Mouse (Mus musculus) midbrain, embryonic 15.5 days (tissue): ENCODE results near the gene Chadl. TPM values are rescaled to one million over a fixed set of nuclear protein-coding genes. Genes with fewer than 3 reads are reported as not detected.
"Not testable (repeated sequence)": the region's sequence is repeated elsewhere in the genome, so short reads cannot be mapped to it uniquely, and the experiment has no call there.

ENCODE experiments used
- ATAC-seq: fragments of 200-750 bp; cut with Nextera tagmentation; replicated peaks from 2 replicates; pipeline ENCODE4 v1.8.0; 2017; ENCODE audit warnings: moderate TSS enrichment
- H3K27ac ChIP-seq: fragments of 300-500 bp; sonication (generic); 2 replicates; pipeline ENCODE4 v1.5.1; 2015; ENCODE audit warnings: mild to moderate bottlenecking, inconsistent platforms
- H3K27me3 ChIP-seq: fragments of 300-500 bp; sonication (generic); replicated peaks from 2 replicates; pipeline ENCODE4 v1.6.1; 2015; ENCODE audit warnings: inconsistent platforms
- H3K36me3 ChIP-seq: fragments of 300-500 bp; sonication (generic); replicated peaks from 2 replicates; pipeline ENCODE4 v1.6.1; 2015; ENCODE audit warnings: inconsistent platforms
- H3K4me1 ChIP-seq: fragments of 300-500 bp; sonication (generic); 2 replicates; pipeline ENCODE4 v1.6.1; 2015; ENCODE audit warnings: inconsistent platforms
- H3K4me2 ChIP-seq: fragments of 300-500 bp; sonication (generic); 2 replicates; pipeline ENCODE4 v1.6.1; 2015; ENCODE audit warnings: inconsistent platforms, mild to moderate bottlenecking, moderate library complexity
- H3K4me3 ChIP-seq: fragments of 300-500 bp; sonication (generic); 2 replicates; pipeline ENCODE4 v1.5.1; 2015; ENCODE audit warnings: mild to moderate bottlenecking, inconsistent platforms
- H3K9ac ChIP-seq: fragments of 300-500 bp; sonication (generic); 2 replicates; pipeline ENCODE4 v1.6.1; 2015; ENCODE audit warnings: mild to moderate bottlenecking, inconsistent platforms
- H3K9me3 ChIP-seq: fragments of 300-500 bp; sonication (generic); 2 replicates; pipeline ENCODE4 v1.6.1; 2016; ENCODE audit warnings: inconsistent platforms
- WGBS: fragments of 180-500 bp; shearing (Covaris S2); methylation state at CpG from one replicate; pipeline ENCODE4 v1.1.7; 2015; ENCODE audit warnings: mixed read lengths; 5-methylcytosine and 5-hydroxymethylcytosine counted together
- polyA plus RNA-seq: library from polyadenylated mRNA; unstranded; fragments of >200 nt; fragmentation: Nextera tagmentation; extraction: Ambion mirVana; gene quantifications from 2 replicates; pipeline ENCODE4 v1.2.1, GENCODE M21; 2015

Chadl gene
- polyA plus RNA-seq = 31.2 and 33.7 TPM in 2 replicates

- Histone ChIP-seq H3K27ac (0 out of 2 replicates have a peak within 1 kb of the TSS, but pooled peaks have one; percentile 17), H3K9ac (no peak within 1 kb of the TSS)
Measured at GRCm38 (mm10) chr15:81697175-81697574, at the start of gene Chadl. Gene Chadl (minus strand): TSS chr15:81697287.

GRCm38 (mm10) chr15:81745601-81746114 is 48.6 kb upstream of the Chadl start:
- H3K27me3 ChIP-seq = no peaks in the 10 kb centered on the region
- H3K9ac ChIP-seq = peak overlapping the region; percentile 85
- peaks cover 25% of the 10 kb centered on the region for H3K4me1 ChIP-seq
- WGBS = under 1% methylated on average over 33 of the region's 33 CpGs
- no peaks in the 10 kb centered on the region for H3K9me3 ChIP-seq
- H3K36me3 ChIP-seq = no peaks in the 10 kb centered on the region
- peak overlapping the region; percentile 91 for H3K27ac ChIP-seq
- peak overlapping the region; percentile 74 for H3K4me3 ChIP-seq
- H3K4me2 ChIP-seq = peak overlapping the region; percentile 79
- ATAC-seq = peak; percentile 82

More at GRCm38 (mm10) chr15:81697175-81697574, at the start of gene Chadl:
- H3K4me2 ChIP-seq = no peak within 1 kb of the TSS
- no peak within 1 kb of the TSS for H3K4me3 ChIP-seq
- no peaks in the 10 kb centered on the region for H3K9me3 ChIP-seq
- 61% methylated on average over 7 of the region's 7 CpGs for WGBS
- peaks cover 24% of the 10 kb centered on the region for H3K4me1 ChIP-seq
- peaks cover 16% of the 10 kb centered on the region for H3K27me3 ChIP-seq
- no peak for ATAC-seq
- no peaks in the 10 kb centered on the region for H3K36me3 ChIP-seq

GRCm38 (mm10) chr15:81744992-81745600 is 48.0 kb upstream of the Chadl start, which contains the start of the genes Zc3h7b and Rangap1:
Gene Zc3h7b (plus strand): TSS chr15:81745057.
Gene Rangap1 (minus strand): TSS chr15:81745530.
- WGBS = under 1% methylated on average over 64 of the region's 65 CpGs
- Histone ChIP-seq H3K4me2 (peak within 1 kb of the TSS; percentile 79), H3K9me3 (no peaks in the 10 kb centered on the region), H3K27me3 (no peaks in the 10 kb centered on the region), H3K9ac (peak within 1 kb of the TSS; percentile 85), H3K27ac (peak within 1 kb of the TSS; percentile 91), H3K4me3 (peak within 1 kb of the TSS; percentile 74), H3K4me1 (peaks cover 25% of the 10 kb centered on the region), H3K36me3 (no peaks in the 10 kb centered on the region)
- peak; percentile 85 for ATAC-seq

- H3K27me3 ChIP-seq, H3K4me3 ChIP-seq, H3K36me3 ChIP-seq, H3K4me2 ChIP-seq, H3K9me3 ChIP-seq, ATAC-seq, H3K27ac ChIP-seq, H3K9ac ChIP-seq: not testable (repeated sequence)
- peaks cover 16% of the 10 kb centered on the region for H3K4me1 ChIP-seq
- 28% methylated on average over 2 of the region's 2 CpGs for WGBS
Measured at GRCm38 (mm10) chr15:81742368-81742767, 45.3 kb upstream of the Chadl start.

- H3K27me3 ChIP-seq = no peaks in the 10 kb centered on the region
- H3K4me2 ChIP-seq = no peak overlapping the region
- WGBS = 8% methylated on average over 2 of the region's 2 CpGs
- H3K9ac ChIP-seq = no peak overlapping the region
- no peaks in the 10 kb centered on the region for H3K36me3 ChIP-seq
- no peaks in the 10 kb centered on the region for H3K9me3 ChIP-seq
- H3K27ac ChIP-seq = no peak overlapping the region
- H3K4me3 ChIP-seq = no peak overlapping the region
- no peak for ATAC-seq
- peaks cover 5% of the 10 kb centered on the region for H3K4me1 ChIP-seq
Measured at GRCm38 (mm10) chr15:81739924-81740323, 42.8 kb upstream of the Chadl start.

GRCm38 (mm10) chr15:81739296-81739695 is 42.2 kb upstream of the Chadl start:
- ATAC-seq = no peak
- Histone ChIP-seq H3K9me3 (no peaks in the 10 kb centered on the region), H3K36me3 (no peaks in the 10 kb centered on the region), H3K4me2 (no peak overlapping the region), H3K9ac (no peak overlapping the region), H3K27me3 (no peaks in the 10 kb centered on the region), H3K4me1 (peaks cover 1% of the 10 kb centered on the region), H3K4me3 (no peak overlapping the region), H3K27ac (no peak overlapping the region)
- 85% methylated on average over 3 of the region's 3 CpGs for WGBS

GRCm38 (mm10) chr15:81735075-81735474 is 38.0 kb upstream of the Chadl start:
- 0 out of 2 replicates have a peak, but pooled peaks cover 2% of the 10 kb centered on the region for H3K27me3 ChIP-seq
- no peak overlapping the region for H3K4me3 ChIP-seq
- peaks cover 3% of the 10 kb centered on the region; the same call in 1 of the 2 replicates for H3K4me1 ChIP-seq
- no peaks in the 10 kb centered on the region for H3K9me3 ChIP-seq
- ATAC-seq = no peak
- H3K36me3 ChIP-seq = no peaks in the 10 kb centered on the region
- WGBS = 63% methylated on average over 3 of the region's 3 CpGs
- no peak overlapping the region for H3K9ac ChIP-seq
- H3K4me2 ChIP-seq = no peak overlapping the region
- H3K27ac ChIP-seq = no peak overlapping the region

GRCm38 (mm10) chr15:81729792-81730635 is 32.9 kb upstream of the Chadl start:
- Histone ChIP-seq H3K4me2 (peak overlapping the region; percentile 93), H3K4me3 (peak overlapping the region; percentile 76), H3K27ac (peak overlapping the region; percentile 70), H3K36me3 (no peaks in the 10 kb centered on the region), H3K9ac (peak overlapping the region; percentile 86), H3K27me3 (0 out of 2 replicates have a peak, but pooled peaks cover 2% of the 10 kb centered on the region), H3K9me3 (no peaks in the 10 kb centered on the region), H3K4me1 (peaks cover 28% of the 10 kb centered on the region)
- 4% methylated on average over 41 of the region's 41 CpGs for WGBS
- peak; percentile 99 for ATAC-seq

GRCm38 (mm10) chr15:81729241-81729791 is 32.2 kb upstream of the Chadl start:
- Histone ChIP-seq H3K4me3 (peak overlapping the region; percentile 76), H3K27ac (peak overlapping the region; percentile 70), H3K27me3 (0 out of 2 replicates have a peak, but pooled peaks cover 2% of the 10 kb centered on the region), H3K36me3 (no peaks in the 10 kb centered on the region), H3K9ac (peak overlapping the region; percentile 86), H3K4me1 (peaks cover 28% of the 10 kb centered on the region), H3K9me3 (no peaks in the 10 kb centered on the region), H3K4me2 (peak overlapping the region; percentile 93)
- WGBS = under 1% methylated on average over 49 of the region's 49 CpGs
- peak; percentile 48 for ATAC-seq

GRCm38 (mm10) chr15:81725965-81726364 is 28.9 kb upstream of the Chadl start:
- H3K4me2 ChIP-seq = no peak overlapping the region
- no peak overlapping the region for H3K27ac ChIP-seq
- peaks cover 28% of the 10 kb centered on the region for H3K4me1 ChIP-seq
- WGBS = 93% methylated on average over 8 of the region's 8 CpGs
- no peak for ATAC-seq
- H3K4me3 ChIP-seq = no peak overlapping the region
- no peak overlapping the region for H3K9ac ChIP-seq
- no peaks in the 10 kb centered on the region for H3K9me3 ChIP-seq
- peaks cover 15% of the 10 kb centered on the region for H3K36me3 ChIP-seq
- H3K27me3 ChIP-seq = no peaks in the 10 kb centered on the region

GRCm38 (mm10) chr15:81723653-81724052 is 26.6 kb upstream of the Chadl start:
- WGBS = 95% methylated on average over 11 of the region's 11 CpGs
- Histone ChIP-seq H3K36me3 (peaks cover 27% of the 10 kb centered on the region), H3K4me1 (peaks cover 26% of the 10 kb centered on the region), H3K9ac (no peak overlapping the region), H3K27ac (no peak overlapping the region), H3K4me3 (no peak overlapping the region), H3K4me2 (no peak overlapping the region), H3K27me3 (no peaks in the 10 kb centered on the region), H3K9me3 (no peaks in the 10 kb centered on the region)
- no peak for ATAC-seq

- Histone ChIP-seq H3K9me3 (no peaks in the 10 kb centered on the region), H3K27me3 (no peaks in the 10 kb centered on the region), H3K4me3 (no peak overlapping the region), H3K4me1 (peaks cover 24% of the 10 kb centered on the region), H3K4me2 (no peak overlapping the region), H3K36me3 (peaks cover 27% of the 10 kb centered on the region), H3K9ac (no peak overlapping the region), H3K27ac (no peak overlapping the region)
- no peak for ATAC-seq
- WGBS = 94% methylated on average over 5 of the region's 5 CpGs
Measured at GRCm38 (mm10) chr15:81722361-81722760, 25.3 kb upstream of the Chadl start.
